Mouse (Mus musculus): ENCODE measurements around the gene Rergl.

Gene Rergl

GRCm38 (mm10) chr6:139501876-139502275 lies at the start of gene Rergl:
Gene Rergl, minus strand, starts transcription at chr6:139501976.
- in situ Hi-C loops (cut with MseI, MboI) = no loop called here

GRCm38 (mm10) chr6:139538469-139538868 lies 36.7 kb upstream of the Rergl start:
- in situ Hi-C loops (cut with MseI, MboI) = no loop called here

DNA sequence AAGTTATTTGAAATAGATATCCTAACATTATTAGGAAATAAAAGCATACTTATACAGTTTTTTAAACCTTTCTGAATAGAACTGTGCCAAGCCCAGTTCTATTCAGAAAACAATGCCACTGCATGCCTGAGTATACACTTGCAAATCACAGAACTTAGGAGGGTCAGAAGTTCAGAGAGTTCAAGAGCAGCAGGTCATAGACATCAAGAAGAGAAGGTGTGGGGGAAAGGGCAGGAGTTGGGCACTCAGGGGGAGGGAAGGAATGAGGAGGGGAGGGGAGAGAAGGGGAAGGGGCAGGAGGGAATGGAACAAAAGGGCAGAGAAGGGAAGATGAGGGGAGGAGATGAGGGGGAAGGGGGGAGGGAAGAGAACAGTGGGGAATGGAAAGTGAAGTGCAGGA lies 23.6 kb upstream of the Rergl start:
- in situ Hi-C loops (cut with MseI, MboI) = no loop called here

DNA sequence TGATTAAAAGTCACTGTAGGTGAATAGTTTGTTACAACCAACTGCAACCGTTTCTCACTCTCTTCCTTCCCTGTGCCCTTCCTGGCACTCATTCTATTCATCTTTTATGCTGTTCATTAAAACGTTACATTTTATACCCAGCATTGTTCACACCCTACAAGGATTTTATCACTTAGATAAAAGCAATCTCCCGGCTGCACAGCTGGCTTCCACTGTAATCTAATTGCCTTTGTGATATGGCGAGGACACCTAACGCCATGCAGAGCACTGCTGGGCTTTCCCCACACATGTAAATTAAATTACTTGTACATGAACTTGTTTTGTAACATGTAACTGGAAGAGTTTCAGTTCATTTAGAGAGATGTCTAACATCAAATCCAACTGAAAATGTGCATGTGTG lies 22.5 kb upstream of the Rergl start:
- in situ Hi-C loops (cut with MseI, MboI) = no loop called here

DNA sequence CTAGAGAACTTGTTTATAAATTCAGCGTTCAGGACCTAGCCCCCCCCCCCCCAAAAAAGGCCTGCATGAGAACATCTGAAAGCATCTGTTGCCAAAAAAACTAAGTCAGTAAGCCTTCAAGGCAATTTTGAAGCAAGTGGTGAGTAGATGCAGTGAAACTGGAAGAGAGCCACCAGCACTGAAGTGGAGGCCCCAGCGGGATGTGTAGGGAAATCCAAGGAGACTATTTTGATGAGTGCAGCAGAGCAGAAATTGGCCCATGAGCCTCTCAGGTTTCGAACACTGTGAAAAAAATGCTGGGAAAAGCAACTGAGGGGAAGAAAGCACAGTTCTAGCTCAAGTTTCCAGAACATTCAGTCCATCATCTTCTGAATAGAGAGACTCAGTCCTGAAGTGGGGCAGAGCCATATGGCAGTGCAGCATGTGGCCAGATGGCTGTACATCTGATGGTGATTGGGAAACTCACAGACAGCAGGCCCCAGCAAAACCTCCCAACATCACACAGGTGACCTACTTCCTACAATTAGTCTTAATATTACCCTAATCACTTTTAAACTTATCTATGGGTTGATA lies 13.2 kb upstream of the Rergl start:
- in situ Hi-C loops (cut with MseI, MboI) = no loop called here

DNA sequence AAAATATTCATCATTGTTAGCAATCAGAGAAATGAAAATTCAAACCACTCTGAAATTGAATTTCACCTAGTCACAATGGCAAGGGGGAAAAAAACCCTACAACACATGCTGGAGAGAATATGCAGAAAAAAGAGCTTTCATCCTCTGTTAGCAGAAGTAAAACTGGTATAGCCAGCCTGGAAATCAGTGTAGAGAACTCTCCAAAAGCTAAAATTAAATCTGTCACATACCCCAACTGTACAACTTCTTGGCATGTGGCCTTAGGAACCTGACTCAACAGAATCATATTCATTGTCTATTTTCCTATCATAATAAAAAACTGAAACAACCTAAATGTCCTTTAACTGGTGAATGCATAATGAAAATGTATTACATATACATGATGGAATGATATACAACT lies 22.0 kb downstream of the Rergl start:
- in situ Hi-C loops (cut with MseI, MboI) = no loop called here

GRCm38 (mm10) chr6:139464980-139465379 lies 36.8 kb downstream of the Rergl start:
- in situ Hi-C loops (cut with MseI, MboI) = no loop called here

GRCm38 (mm10) chr6:139464292-139464691 lies 37.5 kb downstream of the Rergl start:
- in situ Hi-C loops (cut with MseI, MboI) = no loop called here

DNA sequence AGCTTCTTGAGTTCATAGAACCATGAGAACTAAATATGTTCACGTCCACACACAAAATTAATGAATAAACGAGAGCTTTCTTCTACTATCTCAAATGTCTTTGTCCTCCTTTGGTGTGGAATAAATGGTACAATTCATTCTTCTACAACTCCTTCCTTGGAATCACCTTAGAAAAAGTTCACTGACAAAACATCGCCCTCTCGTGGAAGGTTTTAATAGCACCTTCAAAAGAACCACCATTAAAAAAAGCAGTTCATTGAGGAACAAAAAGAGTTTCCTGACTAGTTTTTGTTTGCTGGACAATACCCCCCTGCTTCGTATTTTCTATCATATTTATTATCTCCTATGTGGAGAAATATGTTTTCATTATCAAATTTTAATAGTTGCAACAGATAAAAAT lies 40.7 kb downstream of the Rergl start:
- in situ Hi-C loops (cut with MseI, MboI) = no loop called here

- in situ Hi-C loops (cut with MseI, MboI) = no loop called here
Observed at GRCm38 (mm10) chr6:139460470-139460869, 41.3 kb downstream of the Rergl start.

DNA sequence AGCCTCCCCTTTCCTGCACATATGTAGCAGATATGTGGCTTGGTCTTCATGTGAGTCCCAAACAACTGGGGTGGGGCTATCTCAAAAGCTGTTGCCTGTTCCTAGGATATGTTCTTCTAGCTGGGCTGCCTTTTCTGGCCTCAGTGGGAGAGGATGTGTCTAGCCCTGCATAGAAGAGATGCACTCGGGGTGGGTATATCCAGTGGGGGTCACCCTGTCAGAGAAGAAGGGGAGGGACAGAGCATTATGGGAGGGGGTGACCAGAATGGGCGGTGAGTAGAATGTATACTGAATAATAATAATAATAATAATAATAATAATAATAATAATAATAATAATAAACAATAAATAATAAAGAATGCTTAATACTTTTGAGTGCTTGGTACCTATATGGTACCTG lies 57.8 kb downstream of the Rergl start:
- in situ Hi-C loops (cut with MseI, MboI) = no loop called here

Data from mouse trophoblast stem cell (cell line).